Mouse (Mus musculus) forebrain, embryonic 12.5 days (tissue): Measurements from ENCODE around the gene Aldh1l2. TPM values are rescaled to one million over a fixed set of nuclear protein-coding genes. Genes with fewer than 3 reads are reported as not detected.

ENCODE experiments used
- polyA plus RNA-seq: library from polyadenylated mRNA; unstranded; fragments of >200 nt; fragmentation: Nextera tagmentation; extraction: Ambion mirVana; gene quantifications from 2 replicates; pipeline ENCODE4 v1.2.1, GENCODE M21; 2016

Gene Aldh1l2
- polyA plus RNA-seq, 1 experiment from 2014 or later: 10.8 TPM

Other genes starting within 250 kb of the Aldh1l2 start
- gene Slc41a2, start 196.3 kb downstream of the Aldh1l2 start, polyA plus RNA-seq: 1.2 and 1.3 TPM in 2 replicates
- 1.3 and 1.5 TPM in 2 replicates for gene D10Wsu102e, start 173.9 kb downstream of the Aldh1l2 start, polyA plus RNA-seq
- gene Washc4, start 9.6 kb upstream of the Aldh1l2 start, polyA plus RNA-seq: 38.0 and 38.2 TPM in 2 replicates
- 41.4 and 47.6 TPM in 2 replicates for gene Appl2, start 114.6 kb upstream of the Aldh1l2 start, polyA plus RNA-seq
- gene 1500009L16Rik, start 188.7 kb upstream of the Aldh1l2 start, polyA plus RNA-seq: 36.4 and 36.6 TPM in 2 replicates